Comparison of ENCODE assay signal across 21 mouse cellular contexts in genomic region chr16:92316049-92316738, GRCm38 (mm10). TPM values are rescaled to one million over a fixed set of nuclear protein-coding genes. Genes with fewer than 3 reads are reported as not detected.
"Had no signal": no experiment of that assay in that cellular context is flagged by ENCODE, and none has a peak within 500 bp of the region (broad histone marks: within the 10 kb centered on the region; RNA-seq: fewer than 3 reads in every experiment).

No protein-coding gene starts in this region.

- H3K9ac ChIP-seq: liver, embryonic 15.5 days; neural tube, embryonic 13.5 days had no signal

- H3K27ac ChIP-seq: left cerebral cortex, adult 2 months; limb, embryonic 10.5 days; liver, embryonic 15.5 days; midbrain, embryonic 10.5 days; neural tube, embryonic 13.5 days; stomach, postnatal 0 days had no signal

- DNase-seq: kidney, adult 8-10 months; kidney, postnatal 25 days; lung, adult 2 months; lung, postnatal 4 days; midbrain, embryonic 14.5 days; thymus, adult 2 months; thymus, postnatal 25 days had no signal

- H3K4me1 ChIP-seq: liver, embryonic 15.5 days had no signal

- H3K4me3 ChIP-seq: left cerebral cortex, adult 2 months; limb, embryonic 10.5 days; liver, embryonic 15.5 days; midbrain, embryonic 10.5 days; myocyte; neural tube, embryonic 13.5 days had no signal

- H3K36me3 ChIP-seq: liver, embryonic 15.5 days had no signal

- ATAC-seq: lung, postnatal 0 days had no signal

- H3K27me3 ChIP-seq: liver, embryonic 15.5 days; neural tube, embryonic 13.5 days had no signal

- H3K4me2 ChIP-seq: liver, embryonic 11.5 days; liver, embryonic 15.5 days; neural tube, embryonic 13.5 days had no signal

- H3K9me3 ChIP-seq: limb, embryonic 10.5 days; liver, embryonic 15.5 days; midbrain, embryonic 10.5 days; neural tube, embryonic 13.5 days had no signal

RNA-seq across cellular contexts. Expression of gene Fam243, which starts 5.0 kb away (rescaled TPM):
- total RNA-seq: layer of hippocampus, postnatal 25 days; left cerebral cortex, adult 2 months; left cerebral cortex, postnatal 14 days; megakaryocyte, adult 5-6 weeks had no signal
- polyA plus RNA-seq: limb, embryonic 10.5 days; limb, embryonic 14.5 days; liver, embryonic 11.5 days; liver, embryonic 15.5 days; lung, adult 2 months; lung, postnatal 0 days; midbrain, embryonic 14.5 days; myocyte; neural tube, embryonic 13.5 days; stomach, postnatal 0 days; urinary bladder, adult 2 months had no signal

RNA-seq across cellular contexts. Expression of gene Kcne2, which starts 24.0 kb away (rescaled TPM):
- total RNA-seq: megakaryocyte, adult 5-6 weeks had no signal
- polyA plus RNA-seq: limb, embryonic 10.5 days; liver, embryonic 15.5 days; myocyte; urinary bladder, adult 2 months had no signal

RNA-seq across cellular contexts. Expression of gene Kcne1, which starts 43.1 kb away (rescaled TPM):
- total RNA-seq: layer of hippocampus, postnatal 25 days; left cerebral cortex, adult 2 months; left cerebral cortex, postnatal 14 days; megakaryocyte, adult 5-6 weeks had no signal
- polyA plus RNA-seq: liver, embryonic 11.5 days; liver, embryonic 15.5 days; lung, adult 2 months; midbrain, embryonic 14.5 days; myocyte; neural tube, embryonic 13.5 days had no signal
